Mouse (Mus musculus) layer of hippocampus, adult 11-12 months (tissue): ENCODE data around the gene Kcnk10.
"Not testable (repeated sequence)": the region's sequence is repeated elsewhere in the genome, so short reads cannot be mapped to it uniquely, and the experiment has no call there.

ENCODE experiments used
- DNase-seq: peaks from one replicate; pipeline ENCODE4 v3.0.0; 2022; ENCODE audit warnings: low spot score

Gene Kcnk10

GRCm38 (mm10) chr12:98577861-98578360 is at the start of gene Kcnk10:
Gene Kcnk10 (minus strand): TSS chr12:98578310.
- DNase-seq = no peak

GRCm38 (mm10) chr12:98627392-98628259 is 49.5 kb upstream of the Kcnk10 start, which contains the start of gene Spata7:
Gene Spata7 (plus strand): TSS chr12:98628157.
- DNase-seq = peak; percentile 84

- not testable (repeated sequence) for DNase-seq
Measured at GRCm38 (mm10) chr12:98623266-98623665, 45.2 kb upstream of the Kcnk10 start.

GRCm38 (mm10) chr12:98620922-98621321 is 42.8 kb upstream of the Kcnk10 start:
- DNase-seq = peak; percentile 13

GRCm38 (mm10) chr12:98619496-98619895 is 41.4 kb upstream of the Kcnk10 start:
- no peak for DNase-seq

GRCm38 (mm10) chr12:98615746-98616145 is 37.6 kb upstream of the Kcnk10 start:
- DNase-seq = no peak

- DNase-seq = no peak
Measured at GRCm38 (mm10) chr12:98614910-98615508, 36.9 kb upstream of the Kcnk10 start.

- DNase-seq = no peak
Measured at GRCm38 (mm10) chr12:98610341-98610740, 32.2 kb upstream of the Kcnk10 start.

- peak; percentile 18 for DNase-seq
Measured at GRCm38 (mm10) chr12:98606595-98607290, 28.6 kb upstream of the Kcnk10 start.

- no peak for DNase-seq
Measured at GRCm38 (mm10) chr12:98605264-98605663, 27.2 kb upstream of the Kcnk10 start.

GRCm38 (mm10) chr12:98602114-98602513 is 24.0 kb upstream of the Kcnk10 start:
- no peak for DNase-seq

- no peak for DNase-seq
Measured at GRCm38 (mm10) chr12:98600861-98601260, 22.8 kb upstream of the Kcnk10 start.

GRCm38 (mm10) chr12:98591016-98591415 is 12.9 kb upstream of the Kcnk10 start:
- DNase-seq = no peak

- DNase-seq = no peak
Measured at GRCm38 (mm10) chr12:98588573-98588972, 10.5 kb upstream of the Kcnk10 start.

- DNase-seq = no peak
Measured at GRCm38 (mm10) chr12:98585302-98585701, 7.2 kb upstream of the Kcnk10 start.

GRCm38 (mm10) chr12:98575942-98576550 is 2.1 kb downstream of the Kcnk10 start:
- DNase-seq = no peak

- DNase-seq = no peak
Measured at GRCm38 (mm10) chr12:98575195-98575887, 2.8 kb downstream of the Kcnk10 start.

- peak; percentile 73 for DNase-seq
Measured at GRCm38 (mm10) chr12:98574353-98575194, 3.5 kb downstream of the Kcnk10 start.

GRCm38 (mm10) chr12:98573317-98574270 is 4.5 kb downstream of the Kcnk10 start:
- DNase-seq = peak; percentile 84
